Mouse (Mus musculus) testis, adult 2 months (tissue): Measurements from ENCODE around the gene Cyb5r4.

Experiments
- CTCF ChIP-seq: fragments of 200-500 bp; IDR thresholded peaks from 2 replicates; pipeline ENCODE4 v1.5.1; 2012; ENCODE audit warnings: low read depth, mild to moderate bottlenecking, inconsistent platforms, low read length, moderate library complexity; ENCODE audit not compliant: control insufficient read depth, insufficient read depth, insufficient replicate concordance
- POLR2A ChIP-seq: fragments of 200-500 bp; IDR thresholded peaks from 2 replicates; pipeline ENCODE4 v1.6.1; 2012; ENCODE audit warnings: low read depth, mild to moderate bottlenecking, inconsistent platforms, low read length, moderate library complexity; ENCODE audit not compliant: control insufficient read depth

GRCm38 (mm10) chr9:86991758-86992157, 30.1 kb upstream of the Cyb5r4 start:
- TF ChIP-seq POLR2A = no peak
- TF ChIP-seq CTCF = no peak
